Mouse (Mus musculus): Measurements from ENCODE around the gene Mmp13. TPM values are rescaled to one million over a fixed set of nuclear protein-coding genes. Genes with fewer than 3 reads are reported as not detected.
"Not testable (repeated sequence)": the region's sequence is repeated elsewhere in the genome, so short reads cannot be mapped to it uniquely, and the experiment has no call there.

Gene Mmp13
- total RNA-seq (2021): under 1 TPM; 0.26 to 0.50 TPM

DNA sequence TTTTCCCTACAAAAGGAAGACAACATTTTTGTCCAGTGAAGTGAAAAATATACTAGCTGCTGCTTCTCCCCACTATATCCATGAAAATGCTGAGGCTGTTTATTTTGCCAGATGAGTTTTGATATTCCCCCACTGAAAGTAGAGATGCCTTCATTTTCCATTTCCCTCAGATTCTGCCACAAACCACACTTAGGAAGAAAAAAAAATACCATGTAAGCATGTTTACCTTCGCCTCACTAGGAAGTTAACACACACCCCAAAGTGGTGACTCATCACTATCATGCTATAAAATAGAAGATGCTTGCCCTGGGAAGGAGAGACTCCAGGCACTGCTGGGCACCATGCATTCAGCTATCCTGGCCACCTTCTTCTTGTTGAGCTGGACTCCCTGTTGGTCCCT is at the start of gene Mmp13:
Gene Mmp13, plus strand, starts transcription at position 301 of the 400 bp plus-strand sequence.
- intact Hi-C loops (cut with DNase I): no loop called here
- DNase-seq (ENCODE audit: low spot score): no peak

DNA sequence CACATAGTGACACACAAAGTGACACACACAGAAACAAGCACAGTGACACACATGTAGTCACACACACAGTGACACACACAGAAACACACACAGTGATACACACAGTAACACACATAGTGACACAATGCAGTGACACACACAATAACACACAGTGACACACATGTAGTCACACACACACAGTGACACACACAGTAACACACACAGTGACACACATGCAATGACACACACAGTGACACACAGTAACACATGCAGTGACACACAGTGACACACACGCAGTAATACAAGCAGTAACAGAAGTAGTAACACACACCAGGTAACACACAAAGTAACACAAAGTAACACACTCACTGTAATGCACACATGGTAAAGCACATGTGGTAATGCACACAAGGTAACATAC is 33.7 kb upstream of the Mmp13 start:
- intact Hi-C loops (cut with DNase I): no loop called here
- no peak for DNase-seq (ENCODE audit: low spot score)

DNA sequence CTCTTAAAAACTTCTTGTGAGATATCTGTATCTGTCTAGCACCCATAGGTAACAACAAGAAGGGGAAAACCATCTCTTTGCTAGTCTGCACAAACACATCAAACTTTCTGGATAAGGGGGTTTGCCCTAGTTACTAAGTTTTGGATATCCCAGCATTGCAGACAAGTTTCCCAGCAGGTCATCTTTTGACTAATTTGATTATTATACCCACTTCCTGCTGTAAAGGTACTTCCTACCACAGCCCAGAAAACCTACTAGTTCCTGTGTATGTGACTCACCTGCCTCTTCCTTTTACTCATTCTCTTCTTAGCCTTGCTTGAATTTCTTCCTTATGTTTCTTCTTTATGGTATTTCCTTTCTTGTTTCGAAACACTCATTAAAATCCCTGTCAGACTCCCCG is 32.3 kb upstream of the Mmp13 start:
- no peak for DNase-seq (ENCODE audit: low spot score)
- intact Hi-C loops (cut with DNase I): no loop called here

DNA sequence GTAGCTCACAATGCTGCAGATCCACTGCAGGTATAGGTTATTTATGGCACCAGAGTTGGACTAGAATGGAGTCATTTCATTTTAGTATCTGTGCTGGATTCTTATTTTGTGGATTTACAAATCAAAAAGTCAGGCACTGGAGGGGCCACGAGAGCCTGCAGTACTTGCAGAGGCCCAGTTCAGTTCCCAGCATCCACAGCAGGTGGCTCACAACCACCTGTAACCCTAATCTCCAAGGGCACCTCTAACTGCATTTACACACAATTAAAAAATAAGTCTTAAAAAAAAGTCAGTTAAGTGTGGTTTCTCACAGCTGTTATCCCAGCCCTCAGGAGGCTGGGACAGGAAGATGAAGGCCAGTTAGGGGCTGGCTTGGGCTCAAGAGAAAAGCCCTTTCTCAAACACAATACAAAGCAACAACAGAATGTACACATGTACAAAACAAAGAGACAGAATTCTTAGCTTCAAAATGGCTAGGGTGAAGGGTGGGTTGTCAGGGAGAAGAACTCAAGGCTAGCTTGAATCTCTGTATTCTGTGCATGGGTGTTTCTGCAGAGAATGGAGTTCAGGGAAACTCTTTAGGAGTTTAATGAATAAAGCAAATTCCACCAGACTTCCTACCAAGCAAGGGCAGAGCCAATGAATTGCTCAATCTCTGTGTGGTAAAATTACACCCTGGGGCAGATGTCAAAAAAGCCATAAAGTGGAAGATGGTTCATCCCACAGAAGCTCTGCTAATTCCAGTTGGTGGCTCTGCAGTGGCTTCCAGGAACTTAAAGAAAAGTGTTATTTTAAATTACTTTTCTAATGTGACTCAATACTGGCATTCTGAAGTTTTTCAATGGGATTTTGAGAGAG is 19.3 kb upstream of the Mmp13 start:
- no peak for DNase-seq (ENCODE audit: low spot score)

DNA sequence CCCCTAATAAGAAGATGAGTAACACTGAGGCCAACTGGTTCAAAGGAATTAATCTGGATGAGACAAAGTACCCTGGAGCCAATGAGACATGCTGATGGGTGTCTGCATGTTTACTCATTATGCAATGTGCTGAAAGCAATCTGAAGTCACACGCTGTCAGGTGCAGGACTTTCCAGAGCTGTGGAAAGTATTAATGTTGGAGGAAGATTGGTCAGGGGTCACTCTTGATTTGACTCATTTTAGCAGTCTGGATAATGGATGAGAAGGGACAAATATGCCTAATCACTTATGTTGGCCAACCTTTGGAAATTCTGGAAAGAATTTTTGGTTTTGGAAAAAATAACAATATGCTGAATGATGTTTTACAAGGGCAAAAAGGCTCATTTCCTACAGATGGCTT is 10.6 kb upstream of the Mmp13 start:
- no peak for DNase-seq (ENCODE audit: low spot score)
- intact Hi-C loops (cut with DNase I): no loop called here

More for the DNA sequence above, 19.3 kb upstream of the Mmp13 start:
- intact Hi-C loops (cut with DNase I): loop anchor here (5.0 kb wide), 1 partner anchor 189 kb away; no protein-coding TSS in a partner anchor

DNA sequence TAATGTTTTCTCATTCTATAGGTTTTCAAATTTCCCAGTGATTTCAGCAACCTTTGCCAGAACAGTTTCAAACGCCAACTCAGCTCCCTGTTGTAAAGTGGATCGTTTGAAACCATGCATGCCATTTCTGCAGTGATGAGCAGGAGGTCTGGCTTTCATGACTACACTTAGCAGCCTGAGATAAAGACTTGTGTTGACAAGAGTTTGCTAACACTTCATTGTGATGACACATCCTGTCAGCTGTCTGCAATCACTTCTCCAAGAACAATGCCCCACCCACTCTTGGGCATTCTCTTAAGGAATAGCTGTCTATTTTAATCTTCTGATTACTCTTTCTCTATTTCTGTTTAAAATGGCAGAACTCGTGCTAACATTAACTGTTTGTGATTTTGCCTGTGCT is 2.2 kb upstream of the Mmp13 start:
- no peak for DNase-seq (ENCODE audit: low spot score)
- intact Hi-C loops (cut with DNase I): no loop called here

DNA sequence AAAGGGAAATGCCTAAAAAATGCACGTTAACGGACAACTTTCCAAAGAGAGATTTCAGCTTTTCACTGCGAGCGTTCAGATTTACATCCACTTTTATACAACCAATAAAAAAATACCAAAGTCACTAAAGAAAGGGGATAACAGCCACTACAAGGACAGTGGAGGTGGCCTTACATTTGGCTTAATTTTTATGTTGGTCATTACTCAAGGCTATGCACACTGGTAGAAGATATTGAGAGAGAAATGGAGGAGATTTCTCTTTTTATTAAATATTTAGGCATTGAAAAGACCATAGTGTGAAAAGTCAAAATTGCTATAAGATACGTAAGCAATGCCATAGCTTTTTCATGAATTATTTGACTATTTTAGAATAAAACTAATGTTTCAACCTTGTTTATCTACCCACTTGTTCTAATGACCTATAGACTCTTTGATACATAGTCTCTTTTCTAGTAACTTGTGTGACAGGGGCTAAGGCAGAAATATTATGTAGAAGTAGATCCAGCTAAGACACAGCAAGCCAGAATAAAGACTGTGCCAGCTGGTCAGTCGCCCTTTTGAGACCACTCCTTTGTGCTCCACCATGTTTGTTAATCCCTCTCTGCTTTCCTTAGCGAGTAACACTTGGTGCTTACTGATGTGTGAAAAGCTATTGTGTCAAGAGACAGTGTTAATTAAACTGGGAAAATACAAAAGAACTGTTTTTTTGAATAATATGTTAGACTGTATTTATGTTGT is 10.4 kb downstream of the Mmp13 start:
- intact Hi-C loops (cut with DNase I): no loop called here
- DNase-seq (ENCODE audit: low spot score): no peak

DNA sequence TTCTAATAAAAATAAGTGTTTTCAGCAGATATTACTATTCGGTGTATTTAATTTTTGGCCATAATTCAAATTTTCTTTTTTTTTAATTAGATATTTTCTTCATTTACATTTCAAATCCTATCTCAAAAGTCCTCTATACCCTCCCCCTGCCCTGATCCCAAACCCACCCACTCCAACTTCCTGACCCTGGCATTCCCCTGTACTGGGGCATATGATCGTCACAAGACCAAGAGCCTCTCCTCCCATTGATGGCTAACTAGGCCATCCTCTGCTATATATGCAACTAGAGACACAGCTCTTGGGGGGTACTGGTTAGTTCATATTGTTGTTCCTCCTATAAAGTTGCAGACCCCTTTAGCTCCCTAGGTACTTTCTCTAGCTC is 11.0 kb downstream of the Mmp13 start:
- intact Hi-C loops (cut with DNase I); DNase-seq (ENCODE audit: low spot score): not testable (repeated sequence)

DNA sequence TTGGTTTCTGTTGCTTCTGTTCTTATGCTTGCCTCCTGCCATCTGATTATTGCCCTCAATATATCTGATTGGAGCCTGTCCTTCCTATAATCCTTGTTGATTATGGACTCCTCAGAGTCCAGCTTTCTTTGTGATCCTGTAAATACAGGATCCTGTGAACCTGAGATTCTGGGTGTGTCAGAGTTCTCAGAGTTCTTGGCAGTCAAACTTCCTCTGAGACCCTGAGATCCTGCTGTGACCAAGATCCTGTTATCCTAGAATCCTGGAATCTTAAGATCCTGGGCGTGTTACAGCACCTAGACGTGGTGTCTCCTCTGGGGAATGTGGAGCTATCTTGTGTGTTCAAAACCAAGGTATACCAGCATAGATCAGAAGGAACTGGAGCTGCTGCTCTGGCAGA is 17.2 kb downstream of the Mmp13 start:
- DNase-seq (ENCODE audit: low spot score): no peak
- intact Hi-C loops (cut with DNase I): no loop called here

DNA sequence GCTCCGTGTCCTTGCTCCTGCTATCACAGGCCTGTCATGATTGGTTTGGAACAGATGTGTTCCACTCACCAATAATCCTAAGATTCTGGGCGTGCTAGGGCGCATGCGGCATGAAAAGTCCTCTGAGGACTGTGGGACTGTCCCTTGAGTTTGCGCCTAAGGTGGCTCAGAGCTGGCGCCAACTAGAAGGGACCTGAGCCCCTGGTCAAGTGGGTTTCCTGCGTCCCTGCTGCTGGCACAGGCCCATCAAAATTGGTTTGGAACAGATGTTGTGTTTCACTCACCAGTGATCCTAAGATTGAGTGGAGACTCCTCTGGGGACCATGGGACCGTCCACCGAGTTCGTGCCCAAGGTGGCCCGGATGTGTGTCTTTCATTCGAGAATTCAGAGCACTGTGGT is 17.6 kb downstream of the Mmp13 start:
- intact Hi-C loops (cut with DNase I): no loop called here
- DNase-seq (ENCODE audit: low spot score): no peak

DNA sequence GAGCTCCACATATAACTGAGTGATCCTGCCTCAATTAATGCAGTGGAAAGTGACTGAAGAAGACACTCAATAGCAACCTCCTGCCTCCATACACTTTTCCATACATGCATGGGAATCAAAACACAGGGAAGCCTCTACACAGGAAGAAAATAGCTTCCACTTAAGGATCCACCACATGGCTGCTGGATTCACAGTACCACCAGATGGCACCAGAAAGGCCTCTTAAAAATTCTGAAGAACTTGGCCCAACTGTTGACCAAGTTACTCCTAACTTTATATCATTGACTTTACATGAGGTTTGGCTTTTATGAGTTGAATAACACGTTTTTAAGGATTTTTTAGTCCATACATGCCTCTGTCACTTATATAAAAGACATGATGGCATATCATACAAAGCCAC is 19.8 kb downstream of the Mmp13 start:
- DNase-seq (ENCODE audit: low spot score): no peak
- intact Hi-C loops (cut with DNase I): no loop called here

DNA sequence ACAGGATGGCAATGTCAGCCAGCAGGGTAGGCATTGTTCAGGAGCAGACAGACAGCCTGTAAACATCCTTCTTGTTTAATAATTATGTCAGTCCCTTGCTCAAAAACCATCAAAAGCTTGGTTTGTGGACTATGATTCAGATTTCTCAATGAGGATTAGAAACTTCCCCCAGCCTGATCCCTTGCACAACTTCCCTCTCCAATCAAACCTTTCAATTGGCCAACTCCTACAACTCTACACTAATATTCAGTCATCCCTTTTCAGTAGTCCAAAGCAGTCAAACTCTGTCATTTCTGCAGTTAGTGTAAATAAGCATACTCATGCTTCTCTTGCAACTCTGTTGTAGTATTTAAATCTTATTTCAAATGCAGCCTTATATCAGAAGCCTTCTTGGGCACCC is 59.5 kb downstream of the Mmp13 start:
- intact Hi-C loops (cut with DNase I): no loop called here
- DNase-seq (ENCODE audit: low spot score): no peak

Other genes starting within 250 kb of the Mmp13 start
- 1 to 10 TPM; 1.5 to 2.2 TPM for gene Dync2h1, start 88.1 kb upstream of the Mmp13 start, total RNA-seq (2021)
- 10 to 100 TPM; 55.8 to 61.7 TPM for gene Dcun1d5, start 88.0 kb upstream of the Mmp13 start, total RNA-seq (2021)
- gene Mmp12, start 71.9 kb downstream of the Mmp13 start, total RNA-seq (2021): under 1 TPM; 0.62 to 0.70 TPM
- gene Mmp1b, start 115.5 kb downstream of the Mmp13 start, total RNA-seq (2021): not detected
- gene Mmp3, start 173.3 kb downstream of the Mmp13 start, total RNA-seq (2021): under 1 TPM; 0.31 to 0.64 TPM
- gene Mmp10, start 229.8 kb downstream of the Mmp13 start, total RNA-seq (2021): not detected

Data from heart, postnatal 25 days (tissue).